Mouse (Mus musculus) gastrocnemius, adult 8-10 months (tissue): ENCODE data around the gene Abcb10. TPM values are rescaled to one million over a fixed set of nuclear protein-coding genes. Genes with fewer than 3 reads are reported as not detected.
"Not testable (repeated sequence)": the region's sequence is repeated elsewhere in the genome, so short reads cannot be mapped to it uniquely, and the experiment has no call there.

Experiments used
- DNase-seq, 2 experiments: peaks; one replicate each; pipeline ENCODE4 v3.0.0; 2022; ENCODE audit warnings: low spot score in 2 of 2
- total RNA-seq, 4 experiments: library from RNA; stranded (reverse); gene quantifications; 2 replicates each; pipeline ENCODE4 v1.2.4; 2022

Gene Abcb10
- total RNA-seq: 10 to 100 TPM; 17.4 to 19.4 (median 18.9) TPM

- peak; percentile 88 to 93 for DNase-seq
These were observed at the start of gene Abcb10 for GRCm38 (mm10) chr8:123982826-123983400. Abcb10 (minus strand) TSS chr8:123983122.

- DNase-seq: no peak
These were observed 44.9 kb upstream of the Abcb10 start for GRCm38 (mm10) chr8:124027831-124028230.

GRCm38 (mm10) chr8:124026265-124026664 lies 43.3 kb upstream of the Abcb10 start:
- DNase-seq: not testable (repeated sequence)

GRCm38 (mm10) chr8:124021237-124022227 lies 38.6 kb upstream of the Abcb10 start, which contains the start of the genes Taf5l and Urb2:
Taf5l (minus strand) TSS chr8:124021397.
Urb2 (plus strand) TSS chr8:124021508.
- peak; percentile 87 to 88 for DNase-seq

- DNase-seq: peak in 1 of 2 experiments; percentile 44
These were observed 37.7 kb upstream of the Abcb10 start for GRCm38 (mm10) chr8:124020439-124021236.

- DNase-seq: no peak
These were observed 36.9 kb upstream of the Abcb10 start for GRCm38 (mm10) chr8:124019782-124020181.

GRCm38 (mm10) chr8:124014751-124015150 lies 31.8 kb upstream of the Abcb10 start:
- DNase-seq: no peak

- not testable (repeated sequence) for DNase-seq
These were observed 31.4 kb upstream of the Abcb10 start for GRCm38 (mm10) chr8:124014299-124014698.

- no peak for DNase-seq
These were observed 29.2 kb upstream of the Abcb10 start for GRCm38 (mm10) chr8:124011989-124012586.

- no peak for DNase-seq
These were observed 28.7 kb upstream of the Abcb10 start for GRCm38 (mm10) chr8:124011580-124011979.

- no peak for DNase-seq
These were observed 24.9 kb upstream of the Abcb10 start for GRCm38 (mm10) chr8:124007829-124008228.

- peak in 1 of 2 experiments; percentile 12 for DNase-seq
These were observed 19.7 kb upstream of the Abcb10 start for GRCm38 (mm10) chr8:124002546-124003108.

GRCm38 (mm10) chr8:123999568-123999967 lies 16.6 kb upstream of the Abcb10 start:
- peak; percentile 26 to 28 for DNase-seq

- no peak for DNase-seq
These were observed 11.1 kb upstream of the Abcb10 start for GRCm38 (mm10) chr8:123993997-123994396.

GRCm38 (mm10) chr8:123993597-123993996 lies 10.7 kb upstream of the Abcb10 start:
- no peak for DNase-seq

- no peak for DNase-seq
These were observed 9.7 kb upstream of the Abcb10 start for GRCm38 (mm10) chr8:123992587-123992986.

- no peak for DNase-seq
These were observed 7.5 kb upstream of the Abcb10 start for GRCm38 (mm10) chr8:123990277-123991049.

GRCm38 (mm10) chr8:123989128-123989527 lies 6.2 kb upstream of the Abcb10 start:
- DNase-seq: no peak

GRCm38 (mm10) chr8:123988605-123989038 lies 5.7 kb upstream of the Abcb10 start:
- no peak for DNase-seq

GRCm38 (mm10) chr8:123982291-123982793 lies 580 bp downstream of the Abcb10 start:
- peak in 1 of 2 experiments; percentile 29 for DNase-seq
